Comparison of ENCODE assay signal across 8 mouse cellular contexts in genomic region chr6:84697474-84698287, GRCm38 (mm10).
A peak's percentile ranks its signal among the peaks of the same experiment; 100 is the strongest.
DNase-seq lines count a peak whose midpoint lies in the region; ATAC-seq and TF ChIP-seq lines count a peak whose summit lies in the region.

No protein-coding gene starts in this region.

- H3K4me1 ChIP-seq in heart, adult 2 months (ENCODE audit: control insufficient read depth, insufficient read depth, low read length): peaks cover 15% of the 10 kb centered on the region
- peaks cover 40% of the 10 kb centered on the region for H3K4me1 ChIP-seq in kidney, embryonic 15.5 days
- peaks cover 4% of the 10 kb centered on the region; the same call in 1 of the 2 replicates for H3K4me1 ChIP-seq in hindbrain, embryonic 16.5 days (ENCODE audit: control insufficient read depth, insufficient read depth, low read depth, low read length)

- H3K79me2 ChIP-seq in heart, adult 2 months (replicated peaks; ENCODE audit: control insufficient read depth, insufficient read depth, low read length): no peaks in the 10 kb centered on the region

- WGBS in heart, adult 2 months: 26% methylated on average over 9 of the region's 9 CpGs
- 24% methylated on average over 9 of the region's 9 CpGs for WGBS in kidney, embryonic 15.5 days
- 44% methylated on average over 9 of the region's 9 CpGs for WGBS in hindbrain, embryonic 16.5 days

- DNase-seq in adrenal gland, postnatal 14 days: peak; percentile 63
- peak; percentile 56 to 68 for DNase-seq in heart, adult 2 months
- DNase-seq in ovary, postnatal 14 days (ENCODE audit: low spot score): peak; percentile 54
- no peak for DNase-seq in cerebellum, postnatal 25 days
- no peak for DNase-seq in spleen, adult 18-20 months
- no peak for DNase-seq in left cerebral cortex, adult 2 months (ENCODE audit: extremely low spot score in 1 of 2, low spot score in 2 of 2)

- intact Hi-C loops in heart, adult 2 months (cut with DNase I): no loop called here
- intact Hi-C loops in left cerebral cortex, adult 2 months (cut with DNase I): no loop called here

- no peaks in the 10 kb centered on the region for H3K27me3 ChIP-seq in heart, adult 2 months (ENCODE audit: control insufficient read depth, insufficient read depth, low read length)
- H3K27me3 ChIP-seq in kidney, embryonic 15.5 days: no peaks in the 10 kb centered on the region
- H3K27me3 ChIP-seq in hindbrain, embryonic 16.5 days (replicated peaks; ENCODE audit: control insufficient read depth, insufficient read depth, low read length): no peaks in the 10 kb centered on the region

- H3K9ac ChIP-seq in heart, adult 2 months (ENCODE audit: low read depth, low read length): no peak overlapping the region
- no peak overlapping the region for H3K9ac ChIP-seq in kidney, embryonic 15.5 days
- no peak overlapping the region for H3K9ac ChIP-seq in hindbrain, embryonic 16.5 days (ENCODE audit: low read depth, low read length)

- TF ChIP-seq EP300 in heart, adult 2 months (IDR thresholded peaks at IDR 0.05; ENCODE audit: insufficient read depth, low read depth, low read length): no peak

- peak; percentile 60; the same call in 1 of the 2 replicates for ATAC-seq in kidney, embryonic 15.5 days (replicated peaks; ENCODE audit: low FRiP score)
- no peak for ATAC-seq in hindbrain, embryonic 16.5 days

- TF ChIP-seq CTCF in heart, adult 2 months (IDR thresholded peaks at IDR 0.05): no peak
- TF ChIP-seq CTCF in left cerebral cortex, adult 2 months (IDR thresholded peaks at IDR 0.05): no peak

- no peak overlapping the region for H3K4me3 ChIP-seq in heart, adult 2 months
- H3K4me3 ChIP-seq in kidney, embryonic 15.5 days (replicated peaks): no peak overlapping the region
- no peak overlapping the region for H3K4me3 ChIP-seq in hindbrain, embryonic 16.5 days (ENCODE audit: low read length)
- no peak overlapping the region for H3K4me3 ChIP-seq in left cerebral cortex, adult 2 months

- TF ChIP-seq POLR2A in heart, adult 2 months (IDR thresholded peaks at IDR 0.05; ENCODE audit: insufficient read depth, low read depth, low read length): no peak

- H3K4me2 ChIP-seq in kidney, embryonic 15.5 days: no peak overlapping the region
- H3K4me2 ChIP-seq in hindbrain, embryonic 16.5 days (ENCODE audit: low read length): no peak overlapping the region

- no peaks in the 10 kb centered on the region for H3K9me3 ChIP-seq in kidney, embryonic 15.5 days (replicated peaks)
- H3K9me3 ChIP-seq in hindbrain, embryonic 16.5 days (ENCODE audit: control insufficient read depth, low read length): no peaks in the 10 kb centered on the region

- peaks cover 10% of the 10 kb centered on the region for H3K36me3 ChIP-seq in heart, adult 2 months (ENCODE audit: control insufficient read depth, insufficient read depth, low read length)
- no peaks in the 10 kb centered on the region for H3K36me3 ChIP-seq in kidney, embryonic 15.5 days
- no peaks in the 10 kb centered on the region for H3K36me3 ChIP-seq in hindbrain, embryonic 16.5 days (ENCODE audit: control insufficient read depth, insufficient read depth, low read length)

- peak overlapping the region; percentile 1 for H3K27ac ChIP-seq in heart, adult 2 months
- H3K27ac ChIP-seq in kidney, embryonic 15.5 days: peak overlapping the region; percentile 57
- H3K27ac ChIP-seq in hindbrain, embryonic 16.5 days (ENCODE audit: low read depth, low read length): no peak overlapping the region
- H3K27ac ChIP-seq in left cerebral cortex, adult 2 months: no peak overlapping the region

Comparison
In these comparisons a context has a peak if more than half of its experiments do, and no peak if none do; other contexts are left out.
1. DNase-seq: peak in adrenal gland, postnatal 14 days (single experiment), heart, adult 2 months (2 of 2) and ovary, postnatal 14 days (single experiment); none in cerebellum, postnatal 25 days (0 of 2), spleen, adult 18-20 months (0 of 2) and left cerebral cortex, adult 2 months (0 of 2).
2. H3K27ac ChIP-seq: peak in heart, adult 2 months (single experiment) and kidney, embryonic 15.5 days (single experiment); none in hindbrain, embryonic 16.5 days (single experiment) and left cerebral cortex, adult 2 months (single experiment).